Mouse (Mus musculus) testis, adult 2 months (tissue): ENCODE measurements at regions not wholly inside any gene's neighbourhood (a gene's known extent, or its start where the extent isn't known, plus 50 kb on each side); places are given as distances from the start of the nearest gene placed in this dataset.

Experiments used
- H3K27ac ChIP-seq: fragments of 200-500 bp; 2 replicates; pipeline ENCODE4 v1.5.1; 2012; ENCODE audit warnings: low read depth, low read length; ENCODE audit not compliant: control insufficient read depth, insufficient read depth
- H3K27me3 ChIP-seq: fragments of 200-500 bp; 2 replicates; pipeline ENCODE4 v1.6.1; 2012; ENCODE audit warnings: mild to moderate bottlenecking, low read length, moderate library complexity; ENCODE audit not compliant: control insufficient read depth, insufficient read depth
- H3K36me3 ChIP-seq: fragments of 200-500 bp; 2 replicates; pipeline ENCODE4 v1.6.1; 2012; ENCODE audit warnings: mild to moderate bottlenecking, low read length; ENCODE audit not compliant: control insufficient read depth, insufficient read depth
- H3K4me1 ChIP-seq: fragments of 200-500 bp; 2 replicates; pipeline ENCODE4 v1.6.1; 2012; ENCODE audit warnings: low read length; ENCODE audit not compliant: control insufficient read depth, insufficient read depth
- H3K4me3 ChIP-seq: fragments of 200-500 bp; 2 replicates; pipeline ENCODE4 v1.5.1; 2012; ENCODE audit warnings: low read depth, mild to moderate bottlenecking, low read length, moderate library complexity, mixed read lengths; ENCODE audit not compliant: control insufficient read depth
- CTCF ChIP-seq: fragments of 200-500 bp; IDR thresholded peaks from 2 replicates; pipeline ENCODE4 v1.5.1; 2012; ENCODE audit warnings: low read depth, mild to moderate bottlenecking, inconsistent platforms, low read length, moderate library complexity; ENCODE audit not compliant: control insufficient read depth, insufficient read depth, insufficient replicate concordance
- POLR2A ChIP-seq: fragments of 200-500 bp; IDR thresholded peaks from 2 replicates; pipeline ENCODE4 v1.6.1; 2012; ENCODE audit warnings: low read depth, mild to moderate bottlenecking, inconsistent platforms, low read length, moderate library complexity; ENCODE audit not compliant: control insufficient read depth

GRCm38 (mm10) chr7:51175211-51175610 is 335.6 kb upstream of the Ano5 start:
- TF ChIP-seq POLR2A (no peak), CTCF (no peak)

GRCm38 (mm10) chr7:51215487-51216232 is 295.2 kb upstream of the Ano5 start:
- TF ChIP-seq POLR2A (no peak), CTCF (no peak)
- H3K4me3 ChIP-seq = no peak overlapping the region

More at GRCm38 (mm10) chr7:51175211-51175610, 335.6 kb upstream of the Ano5 start:
- H3K36me3 ChIP-seq = no peaks in the 10 kb centered on the region
- no peaks in the 10 kb centered on the region for H3K27me3 ChIP-seq
- no peaks in the 10 kb centered on the region for H3K4me1 ChIP-seq
- no peak overlapping the region for H3K4me3 ChIP-seq
- no peak overlapping the region for H3K27ac ChIP-seq

GRCm38 (mm10) chr7:51216233-51216605 is 294.6 kb upstream of the Ano5 start:
- Histone ChIP-seq H3K27ac (no peak overlapping the region), H3K4me3 (no peak overlapping the region), H3K36me3 (no peaks in the 10 kb centered on the region), H3K4me1 (no peaks in the 10 kb centered on the region), H3K27me3 (no peaks in the 10 kb centered on the region)
- TF ChIP-seq CTCF (no peak), POLR2A (no peak)

More at GRCm38 (mm10) chr7:51215487-51216232, 295.2 kb upstream of the Ano5 start:
- Histone ChIP-seq H3K36me3 (no peaks in the 10 kb centered on the region), H3K27ac (no peak overlapping the region), H3K4me1 (no peaks in the 10 kb centered on the region), H3K27me3 (no peaks in the 10 kb centered on the region)

GRCm38 (mm10) chr7:51221351-51221750 is 289.5 kb upstream of the Ano5 start:
- Histone ChIP-seq H3K4me1 (no peaks in the 10 kb centered on the region), H3K27ac (no peak overlapping the region), H3K27me3 (no peaks in the 10 kb centered on the region), H3K36me3 (no peaks in the 10 kb centered on the region), H3K4me3 (no peak overlapping the region)
- no peak for TF ChIP-seq POLR2A
- no peak for TF ChIP-seq CTCF

DNA sequence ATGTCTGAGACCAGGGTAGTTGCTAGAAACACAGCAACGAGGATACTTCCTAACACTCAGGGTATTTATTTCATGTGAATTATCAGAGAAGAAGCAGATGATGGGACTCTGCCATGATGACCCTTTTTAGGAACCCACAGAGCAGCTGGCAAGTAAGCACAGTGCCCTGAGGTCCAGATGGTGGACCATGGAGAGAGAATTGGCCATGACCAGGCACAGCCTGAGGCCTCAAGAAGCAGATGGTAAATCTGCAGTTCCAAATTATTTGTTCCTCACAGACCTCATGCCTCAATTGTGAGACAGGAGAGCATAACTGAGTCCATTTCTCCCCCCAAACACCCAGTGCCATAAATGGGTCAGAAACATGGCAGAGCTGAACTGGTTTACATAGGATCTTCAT is 289.0 kb upstream of the Ano5 start:
- Histone ChIP-seq H3K36me3 (no peaks in the 10 kb centered on the region), H3K4me3 (no peak overlapping the region), H3K4me1 (no peaks in the 10 kb centered on the region), H3K27me3 (no peaks in the 10 kb centered on the region), H3K27ac (no peak overlapping the region)
- no peak for TF ChIP-seq POLR2A
- no peak for TF ChIP-seq CTCF

- no peaks in the 10 kb centered on the region for H3K36me3 ChIP-seq
- H3K4me1 ChIP-seq = no peaks in the 10 kb centered on the region
- H3K27ac ChIP-seq = no peak overlapping the region
- TF ChIP-seq CTCF (no peak), POLR2A (no peak)
- H3K4me3 ChIP-seq = no peak overlapping the region
- no peaks in the 10 kb centered on the region for H3K27me3 ChIP-seq
Observed at GRCm38 (mm10) chr7:51227136-51227535, 283.7 kb upstream of the Ano5 start.

- Histone ChIP-seq H3K27ac (no peak overlapping the region), H3K4me3 (no peak overlapping the region), H3K27me3 (no peaks in the 10 kb centered on the region), H3K4me1 (no peaks in the 10 kb centered on the region), H3K36me3 (no peaks in the 10 kb centered on the region)
- TF ChIP-seq POLR2A (no peak), CTCF (no peak)
Observed at GRCm38 (mm10) chr7:51234616-51235015, 276.2 kb upstream of the Ano5 start.
